Mouse (Mus musculus): ENCODE results near the gene Fnip2. TPM values are rescaled to one million over a fixed set of nuclear protein-coding genes. Genes with fewer than 3 reads are reported as not detected.

Gene Fnip2
- polyA plus RNA-seq, 1 experiment from 2014 or later = 9.7 TPM

DNA sequence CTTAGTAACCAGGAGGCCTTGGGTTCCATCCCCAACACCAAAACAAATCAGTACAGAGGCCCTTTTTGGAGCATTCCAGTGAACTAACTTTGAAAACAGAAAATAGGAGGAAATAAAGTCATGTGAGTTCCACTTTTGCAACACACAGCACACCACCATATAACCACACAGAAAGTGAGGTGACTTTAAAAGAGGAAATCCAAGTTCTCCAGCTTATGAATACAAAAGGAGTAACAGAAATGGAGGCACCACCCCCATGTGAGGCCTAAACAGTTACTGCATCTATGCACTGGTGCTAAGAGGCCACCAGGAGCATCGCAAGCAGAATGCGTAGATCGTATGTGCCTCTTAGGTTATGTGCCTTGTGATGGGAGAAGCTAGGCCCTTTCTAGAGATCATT lies 129.3 kb downstream of the Fnip2 start:
- ATAC-seq (replicated peaks; ENCODE audit: low FRiP score) (no peak), DNase-seq (ENCODE audit: low spot score) (no peak)
- Histone ChIP-seq H3K4me3 (ENCODE audit: low read depth, low read length) (no peak overlapping the region), H3K9me3 (ENCODE audit: control insufficient read depth, low read length) (no peaks in the 10 kb centered on the region), H3K27ac (ENCODE audit: low read depth, low read length) (no peak overlapping the region), H3K4me1 (replicated peaks; ENCODE audit: control insufficient read depth, insufficient read depth, low read length) (no peaks in the 10 kb centered on the region), H3K27me3 (replicated peaks; ENCODE audit: control insufficient read depth, insufficient read depth, low read length) (no peaks in the 10 kb centered on the region), H3K36me3 (ENCODE audit: control insufficient read depth, insufficient read depth, low read length) (no peaks in the 10 kb centered on the region), H3K4me2 (no peak overlapping the region), H3K9ac (ENCODE audit: low read depth, low read length) (no peak overlapping the region)
- WGBS = 96% methylated on average over 3 of the region's 3 CpGs

DNA sequence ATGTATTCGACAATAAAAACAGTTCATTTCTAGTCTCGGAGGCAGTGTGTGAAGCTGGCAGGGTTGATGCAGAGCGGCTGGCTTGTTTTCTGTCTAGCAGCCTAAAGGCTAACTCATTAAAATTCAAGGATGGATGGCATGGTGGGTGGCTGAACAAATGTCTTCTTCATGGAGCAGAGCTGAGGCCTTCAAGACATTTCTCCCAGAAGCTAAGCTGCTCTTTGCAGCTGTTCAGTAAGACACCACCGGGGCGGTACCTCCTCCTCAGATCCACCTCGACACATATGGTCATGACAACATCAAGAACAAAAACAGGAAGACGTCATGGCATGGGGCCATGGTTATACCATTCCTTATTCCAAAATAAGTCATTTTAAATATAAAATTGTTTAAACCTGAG lies 131.4 kb downstream of the Fnip2 start:
- Histone ChIP-seq H3K27ac (ENCODE audit: low read depth, low read length) (no peak overlapping the region), H3K4me1 (replicated peaks; ENCODE audit: control insufficient read depth, insufficient read depth, low read length) (no peaks in the 10 kb centered on the region), H3K4me2 (no peak overlapping the region), H3K4me3 (ENCODE audit: low read depth, low read length) (no peak overlapping the region), H3K36me3 (ENCODE audit: control insufficient read depth, insufficient read depth, low read length) (no peaks in the 10 kb centered on the region), H3K9me3 (ENCODE audit: control insufficient read depth, low read length) (no peaks in the 10 kb centered on the region), H3K27me3 (replicated peaks; ENCODE audit: control insufficient read depth, insufficient read depth, low read length) (no peaks in the 10 kb centered on the region), H3K9ac (ENCODE audit: low read depth, low read length) (no peak overlapping the region)
- WGBS = 86% methylated on average over 7 of the region's 7 CpGs
- DNase-seq (ENCODE audit: low spot score) (no peak), ATAC-seq (replicated peaks; ENCODE audit: low FRiP score) (no peak)

GRCm38 (mm10) chr3:79434985-79435384 lies 132.6 kb downstream of the Fnip2 start:
- no peak for DNase-seq (ENCODE audit: low spot score)

GRCm38 (mm10) chr3:79434436-79434835 lies 133.2 kb downstream of the Fnip2 start:
- Histone ChIP-seq H3K4me3 (ENCODE audit: low read depth, low read length) (no peak overlapping the region), H3K9ac (ENCODE audit: low read depth, low read length) (no peak overlapping the region), H3K9me3 (ENCODE audit: control insufficient read depth, low read length) (no peaks in the 10 kb centered on the region), H3K27ac (ENCODE audit: low read depth, low read length) (no peak overlapping the region), H3K4me2 (no peak overlapping the region), H3K27me3 (replicated peaks; ENCODE audit: control insufficient read depth, insufficient read depth, low read length) (no peaks in the 10 kb centered on the region), H3K4me1 (replicated peaks; ENCODE audit: control insufficient read depth, insufficient read depth, low read length) (no peaks in the 10 kb centered on the region), H3K36me3 (ENCODE audit: control insufficient read depth, insufficient read depth, low read length) (no peaks in the 10 kb centered on the region)
- 72% methylated on average over 9 of the region's 9 CpGs for WGBS
- ATAC-seq (replicated peaks; ENCODE audit: low FRiP score) (no peak), DNase-seq (ENCODE audit: low spot score) (no peak)

More at GRCm38 (mm10) chr3:79434985-79435384, 132.6 kb downstream of the Fnip2 start:
- Histone ChIP-seq H3K9ac (ENCODE audit: low read depth, low read length) (no peak overlapping the region), H3K4me1 (replicated peaks; ENCODE audit: control insufficient read depth, insufficient read depth, low read length) (no peaks in the 10 kb centered on the region), H3K27me3 (replicated peaks; ENCODE audit: control insufficient read depth, insufficient read depth, low read length) (no peaks in the 10 kb centered on the region), H3K9me3 (ENCODE audit: control insufficient read depth, low read length) (no peaks in the 10 kb centered on the region), H3K36me3 (ENCODE audit: control insufficient read depth, insufficient read depth, low read length) (no peaks in the 10 kb centered on the region), H3K27ac (ENCODE audit: low read depth, low read length) (no peak overlapping the region), H3K4me3 (ENCODE audit: low read depth, low read length) (no peak overlapping the region), H3K4me2 (no peak overlapping the region)
- ATAC-seq (replicated peaks; ENCODE audit: low FRiP score) = no peak
- 51% methylated on average over 5 of the region's 5 CpGs for WGBS

- no peaks in the 10 kb centered on the region for H3K36me3 ChIP-seq (ENCODE audit: control insufficient read depth, insufficient read depth, low read length)
- H3K4me1 ChIP-seq (replicated peaks; ENCODE audit: control insufficient read depth, insufficient read depth, low read length) = no peaks in the 10 kb centered on the region
- H3K9me3 ChIP-seq (ENCODE audit: control insufficient read depth, low read length) = no peaks in the 10 kb centered on the region
- no peak overlapping the region for H3K4me2 ChIP-seq
- no peaks in the 10 kb centered on the region for H3K27me3 ChIP-seq (replicated peaks; ENCODE audit: control insufficient read depth, insufficient read depth, low read length)
- no peak overlapping the region for H3K9ac ChIP-seq (ENCODE audit: low read depth, low read length)
- H3K4me3 ChIP-seq (ENCODE audit: low read depth, low read length) = no peak overlapping the region
- ATAC-seq (replicated peaks; ENCODE audit: low FRiP score) = no peak
- no peak overlapping the region for H3K27ac ChIP-seq (ENCODE audit: low read depth, low read length)
- no peak for DNase-seq (ENCODE audit: low spot score)
Observed at GRCm38 (mm10) chr3:79433593-79433992, 134.0 kb downstream of the Fnip2 start.

DNA sequence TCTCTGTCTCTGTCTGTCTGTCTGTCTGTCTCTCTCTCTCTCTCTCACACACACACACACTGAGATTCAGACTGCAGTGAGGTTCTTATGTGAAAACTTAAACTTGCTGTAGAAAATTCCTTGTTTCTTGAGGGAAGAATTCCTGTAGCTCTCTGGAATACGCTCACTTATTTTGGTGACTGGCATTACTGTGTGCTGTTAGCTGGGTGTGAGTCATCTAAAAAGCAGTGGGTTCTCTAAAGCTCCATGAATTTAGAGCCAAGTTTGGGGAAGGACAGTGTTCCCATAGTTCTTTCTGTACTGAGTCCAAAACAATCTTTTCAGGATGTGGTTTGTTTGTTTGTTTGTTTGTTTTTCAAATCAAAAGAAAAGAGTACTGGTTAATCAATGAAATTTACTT lies 142.2 kb downstream of the Fnip2 start:
- WGBS = 81% methylated on average over 1 of the region's 1 CpGs
- DNase-seq (ENCODE audit: low spot score) (no peak), ATAC-seq (replicated peaks; ENCODE audit: low FRiP score) (no peak)
- H3K27ac ChIP-seq (ENCODE audit: low read depth, low read length) = no peak overlapping the region
- no peaks in the 10 kb centered on the region for H3K27me3 ChIP-seq (replicated peaks; ENCODE audit: control insufficient read depth, insufficient read depth, low read length)
- H3K9ac ChIP-seq (ENCODE audit: low read depth, low read length) = no peak overlapping the region
- no peak overlapping the region for H3K4me2 ChIP-seq
- no peaks in the 10 kb centered on the region for H3K36me3 ChIP-seq (ENCODE audit: control insufficient read depth, insufficient read depth, low read length)
- H3K4me1 ChIP-seq (replicated peaks; ENCODE audit: control insufficient read depth, insufficient read depth, low read length) = no peaks in the 10 kb centered on the region
- no peaks in the 10 kb centered on the region for H3K9me3 ChIP-seq (ENCODE audit: control insufficient read depth, low read length)
- no peak overlapping the region for H3K4me3 ChIP-seq (ENCODE audit: low read depth, low read length)

- Histone ChIP-seq H3K4me2 (no peak overlapping the region), H3K4me1 (replicated peaks; ENCODE audit: control insufficient read depth, insufficient read depth, low read length) (no peaks in the 10 kb centered on the region), H3K9ac (ENCODE audit: low read depth, low read length) (no peak overlapping the region), H3K9me3 (ENCODE audit: control insufficient read depth, low read length) (no peaks in the 10 kb centered on the region), H3K4me3 (ENCODE audit: low read depth, low read length) (no peak overlapping the region), H3K27me3 (replicated peaks; ENCODE audit: control insufficient read depth, insufficient read depth, low read length) (no peaks in the 10 kb centered on the region), H3K27ac (ENCODE audit: low read depth, low read length) (no peak overlapping the region), H3K36me3 (ENCODE audit: control insufficient read depth, insufficient read depth, low read length) (no peaks in the 10 kb centered on the region)
- whole genome bisulfite sequencing = 77% methylated on average over 14 of the region's 14 CpGs
- DNase-seq (ENCODE audit: low spot score) (no peak), ATAC-seq (replicated peaks; ENCODE audit: low FRiP score) (no peak)
Observed at GRCm38 (mm10) chr3:79418921-79419320, 148.7 kb downstream of the Fnip2 start.

GRCm38 (mm10) chr3:79416944-79417680 lies 150.5 kb downstream of the Fnip2 start:
- Histone ChIP-seq H3K4me3 (ENCODE audit: low read depth, low read length) (no peak overlapping the region), H3K36me3 (ENCODE audit: control insufficient read depth, insufficient read depth, low read length) (no peaks in the 10 kb centered on the region), H3K9me3 (ENCODE audit: control insufficient read depth, low read length) (no peaks in the 10 kb centered on the region), H3K4me2 (no peak overlapping the region), H3K4me1 (replicated peaks; ENCODE audit: control insufficient read depth, insufficient read depth, low read length) (no peaks in the 10 kb centered on the region), H3K9ac (ENCODE audit: low read depth, low read length) (no peak overlapping the region), H3K27ac (ENCODE audit: low read depth, low read length) (no peak overlapping the region), H3K27me3 (replicated peaks; ENCODE audit: control insufficient read depth, insufficient read depth, low read length) (no peaks in the 10 kb centered on the region)
- ATAC-seq (replicated peaks; ENCODE audit: low FRiP score) (no peak), DNase-seq (ENCODE audit: low spot score) (no peak)
- 81% methylated on average over 4 of the region's 4 CpGs for WGBS

- no peaks in the 10 kb centered on the region for H3K27me3 ChIP-seq (replicated peaks; ENCODE audit: control insufficient read depth, insufficient read depth, low read length)
- no peaks in the 10 kb centered on the region for H3K36me3 ChIP-seq (ENCODE audit: control insufficient read depth, insufficient read depth, low read length)
- no peak overlapping the region for H3K27ac ChIP-seq (ENCODE audit: low read depth, low read length)
- H3K4me1 ChIP-seq (replicated peaks; ENCODE audit: control insufficient read depth, insufficient read depth, low read length) = no peaks in the 10 kb centered on the region
- H3K4me3 ChIP-seq (ENCODE audit: low read depth, low read length) = no peak overlapping the region
- no peak for ATAC-seq (replicated peaks; ENCODE audit: low FRiP score)
- no peak overlapping the region for H3K4me2 ChIP-seq
- H3K9ac ChIP-seq (ENCODE audit: low read depth, low read length) = no peak overlapping the region
- no peaks in the 10 kb centered on the region for H3K9me3 ChIP-seq (ENCODE audit: control insufficient read depth, low read length)
- DNase-seq (ENCODE audit: low spot score) = no peak
Observed at GRCm38 (mm10) chr3:79415929-79416328, 151.7 kb downstream of the Fnip2 start.
